Mouse (Mus musculus): Measurements from ENCODE around the gene Cygb. TPM values are rescaled to one million over a fixed set of nuclear protein-coding genes. Genes with fewer than 3 reads are reported as not detected.
"Not testable (repeated sequence)": the region's sequence is repeated elsewhere in the genome, so short reads cannot be mapped to it uniquely, and the experiment has no call there.

The Cygb gene
- polyA plus RNA-seq, 1 experiment from 2014 or later = 14.7 TPM

GRCm38 (mm10) chr11:116670386-116670785, 16.3 kb upstream of the Cygb start:
- Histone ChIP-seq H3K36me3 (ENCODE audit: control insufficient read depth, insufficient read depth, low read length) (peaks cover 26% of the 10 kb centered on the region), H3K4me1 (ENCODE audit: control insufficient read depth, insufficient read depth, low read length) (peaks cover 9% of the 10 kb centered on the region), H3K4me3 (ENCODE audit: low read depth, low read length) (no peak overlapping the region), H3K27me3 (replicated peaks; ENCODE audit: control insufficient read depth, insufficient read depth, low read length) (no peaks in the 10 kb centered on the region), H3K27ac (ENCODE audit: low read depth, low read length) (no peak overlapping the region), H3K9ac (ENCODE audit: low read length) (no peak overlapping the region), H3K9me3 (replicated peaks; ENCODE audit: control insufficient read depth, low read length) (no peaks in the 10 kb centered on the region), H3K4me2 (ENCODE audit: low read length) (peak overlapping the region; percentile 66; the same call in 1 of the 2 replicates)
- 81% methylated on average over 7 of the region's 7 CpGs for WGBS
- no peak for DNase-seq (ENCODE audit: low spot score)
- no peak for ATAC-seq

GRCm38 (mm10) chr11:116669787-116670365, 15.8 kb upstream of the Cygb start:
- WGBS = 77% methylated on average over 13 of the region's 13 CpGs
- no peak for ATAC-seq
- no peaks in the 10 kb centered on the region for H3K9me3 ChIP-seq (replicated peaks; ENCODE audit: control insufficient read depth, low read length)
- H3K36me3 ChIP-seq (ENCODE audit: control insufficient read depth, insufficient read depth, low read length) = peaks cover 21% of the 10 kb centered on the region
- no peak overlapping the region for H3K27ac ChIP-seq (ENCODE audit: low read depth, low read length)
- H3K9ac ChIP-seq (ENCODE audit: low read length) = no peak overlapping the region
- no peaks in the 10 kb centered on the region for H3K27me3 ChIP-seq (replicated peaks; ENCODE audit: control insufficient read depth, insufficient read depth, low read length)
- H3K4me1 ChIP-seq (ENCODE audit: control insufficient read depth, insufficient read depth, low read length) = peaks cover 9% of the 10 kb centered on the region
- no peak overlapping the region for H3K4me2 ChIP-seq (ENCODE audit: low read length)
- H3K4me3 ChIP-seq (ENCODE audit: low read depth, low read length) = no peak overlapping the region
- no peak for DNase-seq (ENCODE audit: low spot score)

GRCm38 (mm10) chr11:116669316-116669715, 15.2 kb upstream of the Cygb start:
- Histone ChIP-seq H3K4me1 (ENCODE audit: control insufficient read depth, insufficient read depth, low read length) (peaks cover 9% of the 10 kb centered on the region), H3K36me3 (ENCODE audit: control insufficient read depth, insufficient read depth, low read length) (peaks cover 15% of the 10 kb centered on the region), H3K4me2 (ENCODE audit: low read length) (no peak overlapping the region), H3K9ac (ENCODE audit: low read length) (no peak overlapping the region), H3K9me3 (replicated peaks; ENCODE audit: control insufficient read depth, low read length) (no peaks in the 10 kb centered on the region), H3K27ac (ENCODE audit: low read depth, low read length) (0 out of 2 replicates have a peak overlapping the region, but pooled peaks have one; percentile 5), H3K27me3 (replicated peaks; ENCODE audit: control insufficient read depth, insufficient read depth, low read length) (no peaks in the 10 kb centered on the region), H3K4me3 (ENCODE audit: low read depth, low read length) (no peak overlapping the region)
- ATAC-seq (no peak), DNase-seq (ENCODE audit: low spot score) (no peak)
- 62% methylated on average over 5 of the region's 5 CpGs for WGBS

- 0 out of 2 replicates have a peak overlapping the region, but pooled peaks have one; percentile 5 for H3K27ac ChIP-seq (ENCODE audit: low read depth, low read length)
- ATAC-seq (no peak), DNase-seq (ENCODE audit: low spot score) (no peak)
- H3K36me3 ChIP-seq (ENCODE audit: control insufficient read depth, insufficient read depth, low read length) = peaks cover 10% of the 10 kb centered on the region
- H3K9ac ChIP-seq (ENCODE audit: low read length) = no peak overlapping the region
- no peaks in the 10 kb centered on the region for H3K9me3 ChIP-seq (replicated peaks; ENCODE audit: control insufficient read depth, low read length)
- no peak overlapping the region for H3K4me3 ChIP-seq (ENCODE audit: low read depth, low read length)
- H3K4me2 ChIP-seq (ENCODE audit: low read length) = no peak overlapping the region
- H3K4me1 ChIP-seq (ENCODE audit: control insufficient read depth, insufficient read depth, low read length) = peaks cover 10% of the 10 kb centered on the region
- WGBS = 35% methylated on average over 7 of the region's 7 CpGs
- no peaks in the 10 kb centered on the region for H3K27me3 ChIP-seq (replicated peaks; ENCODE audit: control insufficient read depth, insufficient read depth, low read length)
These were observed 14.7 kb upstream of the Cygb start for GRCm38 (mm10) chr11:116668839-116669238.

GRCm38 (mm10) chr11:116668381-116668825, 14.3 kb upstream of the Cygb start:
- Histone ChIP-seq H3K4me1 (ENCODE audit: control insufficient read depth, insufficient read depth, low read length) (peaks cover 15% of the 10 kb centered on the region), H3K9me3 (replicated peaks; ENCODE audit: control insufficient read depth, low read length) (no peaks in the 10 kb centered on the region), H3K27ac (ENCODE audit: low read depth, low read length) (no peak overlapping the region), H3K4me3 (ENCODE audit: low read depth, low read length) (no peak overlapping the region), H3K36me3 (ENCODE audit: control insufficient read depth, insufficient read depth, low read length) (peaks cover 6% of the 10 kb centered on the region), H3K9ac (ENCODE audit: low read length) (no peak overlapping the region), H3K27me3 (replicated peaks; ENCODE audit: control insufficient read depth, insufficient read depth, low read length) (no peaks in the 10 kb centered on the region), H3K4me2 (ENCODE audit: low read length) (no peak overlapping the region)
- DNase-seq (ENCODE audit: low spot score) (no peak), ATAC-seq (no peak)
- 84% methylated on average over 10 of the region's 10 CpGs for WGBS

- no peaks in the 10 kb centered on the region for H3K27me3 ChIP-seq (replicated peaks; ENCODE audit: control insufficient read depth, insufficient read depth, low read length)
- H3K4me1 ChIP-seq (ENCODE audit: control insufficient read depth, insufficient read depth, low read length) = peaks cover 16% of the 10 kb centered on the region
- no peak overlapping the region for H3K4me2 ChIP-seq (ENCODE audit: low read length)
- DNase-seq (ENCODE audit: low spot score) (no peak), ATAC-seq (no peak)
- H3K27ac ChIP-seq (ENCODE audit: low read depth, low read length) = no peak overlapping the region
- H3K9me3 ChIP-seq (replicated peaks; ENCODE audit: control insufficient read depth, low read length) = no peaks in the 10 kb centered on the region
- no peak overlapping the region for H3K9ac ChIP-seq (ENCODE audit: low read length)
- no peak overlapping the region for H3K4me3 ChIP-seq (ENCODE audit: low read depth, low read length)
- H3K36me3 ChIP-seq (ENCODE audit: control insufficient read depth, insufficient read depth, low read length) = peaks cover 1% of the 10 kb centered on the region; the same call in 1 of the 2 replicates
- WGBS = 90% methylated on average over 8 of the region's 8 CpGs
These were observed 13.8 kb upstream of the Cygb start for GRCm38 (mm10) chr11:116667930-116668329.

GRCm38 (mm10) chr11:116667012-116667411, 12.9 kb upstream of the Cygb start:
- H3K4me3 ChIP-seq (ENCODE audit: low read depth, low read length); ATAC-seq; H3K27ac ChIP-seq (ENCODE audit: low read depth, low read length); DNase-seq (ENCODE audit: low spot score); H3K9ac ChIP-seq (ENCODE audit: low read length); H3K36me3 ChIP-seq (ENCODE audit: control insufficient read depth, insufficient read depth, low read length); H3K9me3 ChIP-seq (replicated peaks; ENCODE audit: control insufficient read depth, low read length); H3K4me2 ChIP-seq (ENCODE audit: low read length); H3K27me3 ChIP-seq (replicated peaks; ENCODE audit: control insufficient read depth, insufficient read depth, low read length): not testable (repeated sequence)
- 91% methylated on average over 3 of the region's 5 CpGs for WGBS
- H3K4me1 ChIP-seq (ENCODE audit: control insufficient read depth, insufficient read depth, low read length) = peaks cover 18% of the 10 kb centered on the region

- H3K27me3 ChIP-seq (replicated peaks; ENCODE audit: control insufficient read depth, insufficient read depth, low read length) = no peaks in the 10 kb centered on the region
- no peak for DNase-seq (ENCODE audit: low spot score)
- no peaks in the 10 kb centered on the region for H3K9me3 ChIP-seq (replicated peaks; ENCODE audit: control insufficient read depth, low read length)
- H3K27ac ChIP-seq (ENCODE audit: low read depth, low read length) = no peak overlapping the region
- ATAC-seq = no peak
- H3K4me1 ChIP-seq (ENCODE audit: control insufficient read depth, insufficient read depth, low read length) = peaks cover 23% of the 10 kb centered on the region
- no peak overlapping the region for H3K9ac ChIP-seq (ENCODE audit: low read length)
- H3K36me3 ChIP-seq (ENCODE audit: control insufficient read depth, insufficient read depth, low read length) = no peaks in the 10 kb centered on the region
- no peak overlapping the region for H3K4me2 ChIP-seq (ENCODE audit: low read length)
- no peak overlapping the region for H3K4me3 ChIP-seq (ENCODE audit: low read depth, low read length)
- WGBS = 79% methylated on average over 9 of the region's 9 CpGs
These were observed 12.5 kb upstream of the Cygb start for GRCm38 (mm10) chr11:116666566-116666965.

- no peak overlapping the region for H3K4me3 ChIP-seq (ENCODE audit: low read depth, low read length)
- 87% methylated on average over 10 of the region's 10 CpGs for WGBS
These were observed 11.2 kb upstream of the Cygb start for GRCm38 (mm10) chr11:116665289-116665688.

More at GRCm38 (mm10) chr11:116665289-116665688, 11.2 kb upstream of the Cygb start:
- no peak overlapping the region for H3K9ac ChIP-seq (ENCODE audit: low read length)
- H3K4me1 ChIP-seq (ENCODE audit: control insufficient read depth, insufficient read depth, low read length) = peaks cover 35% of the 10 kb centered on the region
- DNase-seq (ENCODE audit: low spot score) (no peak), ATAC-seq (no peak)
- no peaks in the 10 kb centered on the region for H3K9me3 ChIP-seq (replicated peaks; ENCODE audit: control insufficient read depth, low read length)
- H3K27ac ChIP-seq (ENCODE audit: low read depth, low read length) = no peak overlapping the region
- H3K27me3 ChIP-seq (replicated peaks; ENCODE audit: control insufficient read depth, insufficient read depth, low read length) = no peaks in the 10 kb centered on the region
- H3K36me3 ChIP-seq (ENCODE audit: control insufficient read depth, insufficient read depth, low read length) = no peaks in the 10 kb centered on the region
- no peak overlapping the region for H3K4me2 ChIP-seq (ENCODE audit: low read length)
